Mouse (Mus musculus) limb, embryonic 10.5 days (tissue): ENCODE measurements at regions not wholly inside any gene's neighbourhood (a gene's known extent, or its start where the extent isn't known, plus 50 kb on each side); places are given as distances from the start of the nearest gene placed in this dataset.
"Not testable (repeated sequence)": the region's sequence is repeated elsewhere in the genome, so short reads cannot be mapped to it uniquely, and the experiment has no call there.

Experiments used
- DNase-seq: peaks from one replicate; pipeline ENCODE4 v3.0.0-alpha.2; 2017; ENCODE audit warnings: low spot score
- H3K27ac ChIP-seq: fragments of 300-500 bp; sonication (generic); 2 replicates; pipeline ENCODE4 v1.5.1; 2016; ENCODE audit warnings: mild to moderate bottlenecking
- H3K27me3 ChIP-seq: fragments of 300-500 bp; sonication (generic); 2 replicates; pipeline ENCODE4 v1.6.1; 2016; ENCODE audit warnings: low read depth, mild to moderate bottlenecking; ENCODE audit not compliant: poor library complexity, severe bottlenecking
- H3K36me3 ChIP-seq: fragments of 300-500 bp; sonication (generic); 2 replicates; pipeline ENCODE4 v1.6.1; 2016; ENCODE audit warnings: mild to moderate bottlenecking, moderate library complexity
- H3K4me1 ChIP-seq: fragments of 300-500 bp; sonication (generic); 2 replicates; pipeline ENCODE4 v1.6.1; 2016
- H3K4me3 ChIP-seq: fragments of 300-500 bp; sonication (generic); 2 replicates; pipeline ENCODE4 v1.5.1; 2016; ENCODE audit warnings: mild to moderate bottlenecking, moderate library complexity
- H3K9me3 ChIP-seq: fragments of 300-500 bp; sonication (generic); replicated peaks from 2 replicates; pipeline ENCODE4 v1.6.1; 2016; ENCODE audit warnings: mild to moderate bottlenecking
- WGBS: fragments of 180-500 bp; shearing (Covaris S2); methylation state at CpG from one replicate; pipeline ENCODE4 v1.1.7; 2016; 5-methylcytosine and 5-hydroxymethylcytosine counted together

DNA sequence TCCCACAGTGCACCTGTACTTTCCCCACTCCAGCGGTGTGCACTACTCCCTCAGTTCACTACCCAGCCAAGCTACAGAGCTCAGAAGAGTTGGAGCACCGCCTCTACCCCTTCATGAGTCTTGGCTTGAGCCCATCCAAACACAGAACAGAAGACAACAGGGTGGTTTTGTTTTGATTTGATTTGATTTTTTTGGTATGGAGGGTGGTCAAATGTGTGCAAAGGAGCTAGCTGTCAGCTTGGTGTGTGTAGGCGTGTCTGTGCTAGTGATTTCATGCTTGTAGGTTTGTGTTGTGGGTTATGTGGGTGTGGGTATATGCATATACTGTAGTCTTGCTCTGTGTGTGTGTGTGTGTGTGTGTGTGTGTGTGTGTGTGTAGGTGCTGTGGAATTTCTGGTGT lies 193.2 kb upstream of the Afdn start:
- WGBS: 82% methylated on average over 3 of the region's 3 CpGs
- no peaks in the 10 kb centered on the region for H3K27me3 ChIP-seq
- no peaks in the 10 kb centered on the region for H3K36me3 ChIP-seq
- no peaks in the 10 kb centered on the region for H3K9me3 ChIP-seq
- H3K4me3 ChIP-seq: no peak overlapping the region
- no peak overlapping the region; the same call in 1 of the 2 replicates for H3K27ac ChIP-seq
- DNase-seq: no peak
- no peaks in the 10 kb centered on the region for H3K4me1 ChIP-seq

DNA sequence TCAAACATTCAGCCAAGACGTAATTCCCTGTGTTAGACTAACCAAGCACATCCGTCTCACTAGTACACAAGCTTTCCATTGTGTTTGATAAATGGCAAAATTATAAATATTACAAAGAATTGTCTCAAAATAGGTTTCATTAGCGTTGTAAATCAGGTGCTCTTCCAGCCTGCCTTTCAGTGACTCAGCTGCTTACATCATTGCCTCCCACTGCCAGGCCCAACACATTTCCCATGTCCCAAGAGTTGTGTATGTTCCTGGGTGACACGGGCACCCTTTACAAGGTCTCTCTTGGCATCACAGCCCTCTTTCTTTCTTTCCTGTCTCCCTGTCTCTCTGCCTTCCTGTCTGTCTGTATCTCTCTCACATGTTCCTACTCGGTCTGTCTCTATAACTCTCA lies 189.5 kb upstream of the Afdn start:
- Histone ChIP-seq H3K4me1 (peaks cover 9% of the 10 kb centered on the region; the same call in 1 of the 2 replicates), H3K4me3 (no peak overlapping the region), H3K36me3 (no peaks in the 10 kb centered on the region), H3K27me3 (no peaks in the 10 kb centered on the region), H3K9me3 (no peaks in the 10 kb centered on the region), H3K27ac (no peak overlapping the region)
- WGBS: 83% methylated on average over 5 of the region's 5 CpGs
- no peak for DNase-seq

DNA sequence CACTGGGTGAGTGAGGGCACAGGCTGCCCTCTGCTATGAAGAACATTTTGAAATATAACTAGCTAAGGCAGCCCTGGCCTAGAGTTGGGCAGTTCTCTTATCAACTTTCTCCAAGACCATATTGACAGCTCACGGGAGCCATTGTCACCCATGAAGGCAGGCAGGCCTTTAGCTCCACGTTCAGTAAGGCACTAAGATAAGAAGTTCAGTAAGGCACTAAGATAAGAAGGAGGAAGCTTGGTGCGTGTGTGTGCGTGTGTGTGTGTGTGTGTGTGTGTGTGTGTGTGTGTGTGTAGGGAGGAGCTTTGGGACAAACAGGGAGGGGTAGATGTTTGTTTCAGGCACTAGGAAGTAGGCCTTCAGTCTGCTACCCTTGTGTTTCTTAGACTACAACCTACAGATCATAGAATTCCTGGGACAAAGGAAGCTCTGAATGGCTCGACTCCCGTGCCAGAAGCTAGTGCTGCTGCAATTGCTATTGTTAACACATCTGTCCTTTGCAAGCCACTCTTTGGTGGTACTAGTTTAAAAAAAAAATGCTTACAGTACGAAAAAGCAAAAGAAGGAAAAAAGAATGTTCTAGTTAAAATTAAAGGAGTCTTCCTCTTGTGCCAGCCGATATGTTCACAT lies 188.0 kb upstream of the Afdn start:
- no peak for DNase-seq
- Histone ChIP-seq H3K36me3 (no peaks in the 10 kb centered on the region), H3K4me3 (no peak overlapping the region), H3K27me3 (no peaks in the 10 kb centered on the region), H3K4me1 (peaks cover 9% of the 10 kb centered on the region; the same call in 1 of the 2 replicates), H3K27ac (no peak overlapping the region), H3K9me3 (no peaks in the 10 kb centered on the region)
- WGBS: 78% methylated on average over 8 of the region's 8 CpGs

DNA sequence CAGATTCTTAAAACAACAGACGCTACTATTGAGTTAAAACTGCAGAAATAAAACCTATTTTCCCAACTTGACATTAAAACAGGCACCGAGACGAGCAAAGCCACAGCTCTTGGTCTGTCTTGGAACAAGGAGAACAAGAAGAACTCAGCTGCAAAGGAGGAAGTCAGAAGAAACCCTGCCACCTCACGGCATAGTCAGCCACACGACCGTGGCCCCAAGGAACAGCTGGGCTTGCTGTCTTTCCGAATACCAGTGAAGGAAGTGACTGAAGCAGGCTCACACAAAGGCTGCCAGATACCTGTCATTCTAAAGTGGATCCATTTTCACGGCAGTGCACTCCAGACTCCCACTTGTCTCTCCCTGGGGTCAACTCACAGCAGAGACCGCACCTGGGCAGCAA lies 187.3 kb upstream of the Afdn start:
- Histone ChIP-seq H3K4me3 (no peak overlapping the region), H3K27ac (no peak overlapping the region)
- 77% methylated on average over 9 of the region's 9 CpGs for WGBS

DNA sequence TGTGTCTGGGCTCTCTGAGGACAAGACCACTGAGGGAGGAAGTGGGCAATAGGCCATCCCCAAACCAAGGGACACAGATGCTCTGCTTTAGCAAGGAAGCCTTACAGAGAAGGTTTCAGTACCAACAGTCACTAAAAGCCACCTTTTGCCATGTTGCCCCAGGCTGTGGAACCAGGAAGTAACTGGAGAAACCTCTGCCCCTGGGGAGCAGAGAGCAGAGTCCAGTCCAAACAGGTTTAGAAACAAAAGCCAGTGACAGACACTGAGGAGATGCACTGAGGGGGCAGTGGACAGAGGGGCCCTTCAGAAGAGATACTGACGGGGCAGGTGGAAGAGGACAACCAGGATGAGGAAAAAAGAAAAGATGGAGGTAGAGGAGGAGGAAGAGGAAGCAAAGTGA lies 186.2 kb upstream of the Afdn start:
- no peaks in the 10 kb centered on the region for H3K36me3 ChIP-seq

More for the DNA sequence above, 187.3 kb upstream of the Afdn start:
- H3K9me3 ChIP-seq: no peaks in the 10 kb centered on the region
- no peak for DNase-seq
- H3K36me3 ChIP-seq: no peaks in the 10 kb centered on the region
- no peaks in the 10 kb centered on the region for H3K27me3 ChIP-seq
- peaks cover 9% of the 10 kb centered on the region; the same call in 1 of the 2 replicates for H3K4me1 ChIP-seq

DNA sequence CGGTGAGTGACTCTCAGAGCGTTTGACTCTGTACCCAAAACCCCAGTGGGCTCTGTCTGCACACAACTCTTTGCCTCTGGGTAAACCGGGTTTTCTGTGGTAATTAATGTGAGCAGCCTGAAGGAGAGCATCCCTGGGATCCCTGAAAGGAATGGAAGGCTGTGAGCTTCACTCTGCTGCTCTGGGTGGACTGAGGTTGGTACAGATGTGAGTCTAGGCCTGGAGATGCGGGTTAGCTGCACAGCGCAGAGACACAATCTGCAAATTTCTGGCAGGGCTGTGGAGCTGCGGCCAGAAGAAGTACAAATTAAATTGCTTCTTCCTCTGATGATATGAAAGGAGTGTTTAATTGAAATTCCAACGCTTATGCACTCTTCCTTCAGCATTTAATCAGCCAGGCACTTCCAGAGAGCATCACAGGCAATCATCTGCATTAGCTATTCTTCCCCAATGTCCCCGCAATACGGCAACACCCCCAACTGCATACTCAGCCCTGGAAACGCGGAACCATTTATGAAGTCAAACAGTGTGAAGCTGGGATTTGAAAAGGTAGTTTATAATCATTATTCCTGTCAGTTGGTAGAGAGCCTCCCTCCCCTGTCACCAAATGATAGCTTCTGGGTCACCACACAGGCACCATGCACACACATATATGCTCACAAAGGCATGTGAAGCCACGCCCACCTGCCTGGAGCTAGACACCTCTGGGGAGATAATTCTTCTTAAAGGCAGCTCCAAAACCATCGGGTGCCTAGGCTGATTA lies 185.5 kb upstream of the Afdn start:
- Histone ChIP-seq H3K9me3 (no peaks in the 10 kb centered on the region), H3K27ac (no peak overlapping the region), H3K27me3 (no peaks in the 10 kb centered on the region), H3K4me1 (peaks cover 9% of the 10 kb centered on the region; the same call in 1 of the 2 replicates), H3K4me3 (no peak overlapping the region), H3K36me3 (no peaks in the 10 kb centered on the region)
- no peak for DNase-seq
- 78% methylated on average over 13 of the region's 13 CpGs for WGBS

More for the DNA sequence above, 186.2 kb upstream of the Afdn start:
- DNase-seq: no peak
- no peaks in the 10 kb centered on the region for H3K27me3 ChIP-seq
- H3K27ac ChIP-seq: no peak overlapping the region
- no peak overlapping the region for H3K4me3 ChIP-seq
- no peaks in the 10 kb centered on the region for H3K9me3 ChIP-seq
- H3K4me1 ChIP-seq: peaks cover 9% of the 10 kb centered on the region; the same call in 1 of the 2 replicates
- WGBS: 69% methylated on average over 1 of the region's 1 CpGs

DNA sequence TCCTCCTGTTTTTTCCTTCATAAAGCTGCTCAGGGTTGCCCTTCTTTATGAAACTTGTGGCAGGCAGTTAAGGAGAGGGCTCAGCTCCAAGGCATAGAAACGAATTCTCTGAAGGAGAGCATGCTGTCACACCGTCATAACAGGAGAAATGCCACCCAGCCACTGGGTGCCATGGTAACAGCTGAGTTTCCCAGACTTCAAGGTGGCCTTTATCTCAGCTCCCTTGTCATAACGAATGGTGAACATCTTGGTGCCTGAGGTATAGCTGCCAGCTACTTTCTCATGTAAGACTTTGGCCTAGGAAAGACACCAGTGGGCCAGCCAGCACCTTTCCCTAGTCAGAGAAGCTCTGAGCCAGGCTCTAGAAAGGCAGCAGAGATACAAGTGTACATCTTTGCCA lies 182.5 kb upstream of the Afdn start:
- no peak for DNase-seq
- Histone ChIP-seq H3K27ac (no peak overlapping the region), H3K4me1 (peaks cover 9% of the 10 kb centered on the region; the same call in 1 of the 2 replicates), H3K4me3 (no peak overlapping the region), H3K27me3 (no peaks in the 10 kb centered on the region), H3K36me3 (no peaks in the 10 kb centered on the region), H3K9me3 (no peaks in the 10 kb centered on the region)
- 89% methylated on average over 3 of the region's 3 CpGs for WGBS

DNA sequence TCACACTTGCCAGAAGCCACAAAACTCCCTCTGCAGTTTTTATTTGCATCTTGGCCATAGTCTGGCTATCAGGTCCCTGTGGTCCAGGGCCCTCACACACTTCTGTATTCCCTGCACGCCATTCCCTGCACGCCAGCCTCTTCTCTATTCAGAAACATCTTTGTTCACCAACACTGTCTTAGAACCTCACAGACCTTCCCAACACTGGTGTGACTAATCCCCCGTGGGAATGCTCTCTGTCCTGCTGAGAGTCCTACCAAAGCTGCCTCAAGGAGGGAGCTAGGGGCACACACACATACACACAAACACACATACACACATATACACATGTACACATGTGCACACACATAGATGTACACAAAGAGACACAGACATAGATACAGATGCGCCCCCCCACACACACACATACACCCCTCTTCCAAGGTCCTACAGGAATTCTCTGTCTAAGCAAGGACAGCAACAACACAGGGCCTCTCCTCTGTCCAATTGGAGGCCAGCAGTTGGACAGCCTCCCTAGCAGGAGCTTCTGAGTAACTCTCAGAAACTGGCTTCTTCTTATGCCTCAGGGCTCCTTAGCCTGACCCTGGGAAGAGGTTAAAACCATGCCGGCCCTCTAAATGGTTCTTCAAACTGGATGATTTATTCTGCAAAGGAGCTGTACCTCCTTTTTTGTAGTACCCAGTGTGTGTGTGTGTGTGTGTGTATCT lies 179.0 kb upstream of the Afdn start:
- DNase-seq: no peak
- Histone ChIP-seq H3K36me3 (no peaks in the 10 kb centered on the region), H3K9me3 (no peaks in the 10 kb centered on the region), H3K27ac (no peak overlapping the region), H3K4me1 (no peaks in the 10 kb centered on the region), H3K27me3 (no peaks in the 10 kb centered on the region), H3K4me3 (no peak overlapping the region)
- 77% methylated on average over 5 of the region's 5 CpGs for WGBS

DNA sequence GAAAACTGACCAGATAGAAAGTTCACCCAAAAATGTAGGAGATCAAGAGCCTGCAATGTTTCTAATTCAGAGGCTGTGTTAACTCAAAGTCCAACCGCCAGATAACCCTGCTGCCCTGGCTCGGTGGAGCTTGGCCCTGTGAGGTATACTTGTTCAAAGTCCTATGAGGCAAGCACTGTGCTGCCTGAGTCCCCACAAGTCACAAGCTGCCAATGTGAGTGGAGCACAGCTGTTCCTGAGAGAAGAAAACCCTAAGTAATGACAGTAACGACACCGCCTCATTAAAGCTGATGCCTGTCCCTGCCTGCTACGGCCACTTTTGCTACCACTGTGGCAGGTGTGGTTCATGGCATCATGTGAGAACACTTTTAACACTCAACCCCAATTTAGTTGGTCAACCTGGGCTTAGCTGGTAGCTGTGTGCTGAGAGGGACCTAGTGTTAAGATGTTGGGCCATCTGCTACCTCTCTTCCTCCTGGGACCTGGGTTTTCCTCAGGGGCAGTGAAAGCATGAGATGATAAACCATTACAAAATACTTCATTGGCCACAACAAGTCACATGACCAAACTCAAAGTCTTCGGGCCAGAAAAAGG lies 178.2 kb upstream of the Afdn start:
- no peaks in the 10 kb centered on the region for H3K36me3 ChIP-seq
- DNase-seq: no peak
- H3K27ac ChIP-seq: no peak overlapping the region

DNA sequence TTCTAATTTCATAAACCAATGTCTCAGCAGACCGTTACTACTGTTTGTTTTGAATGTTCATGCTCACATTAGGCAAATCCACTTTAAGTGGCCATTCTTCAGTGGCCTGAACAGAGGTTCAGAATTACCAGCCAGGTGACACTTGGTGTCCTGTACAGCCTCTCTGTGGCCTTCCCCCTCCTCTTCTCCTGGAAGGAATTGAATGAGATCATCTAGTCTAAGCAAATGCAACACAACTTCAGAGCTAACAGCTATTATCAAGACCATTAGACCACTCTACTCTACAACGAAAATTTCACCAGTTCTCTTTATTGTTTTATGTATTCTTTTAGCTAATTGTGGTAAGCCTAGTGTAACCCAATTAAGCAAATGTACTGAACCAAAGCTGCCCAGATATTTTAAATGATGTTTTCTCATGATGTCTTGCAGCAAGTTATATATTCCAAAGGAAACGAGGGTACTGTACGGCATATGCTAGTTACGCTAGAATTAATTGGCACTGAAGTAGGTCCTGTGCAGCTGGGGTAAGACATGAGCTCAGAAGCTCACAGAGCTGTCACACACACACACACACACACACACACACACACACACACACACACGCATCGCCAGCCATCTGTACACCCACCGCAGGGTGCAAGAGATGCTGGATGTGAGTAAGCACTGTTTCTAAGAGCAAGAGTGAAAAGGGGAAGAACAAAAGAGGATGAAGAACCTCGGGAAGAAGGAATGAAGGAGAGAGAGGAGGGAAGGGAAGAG lies 176.7 kb upstream of the Afdn start:
- DNase-seq: no peak
- 80% methylated on average over 9 of the region's 9 CpGs for WGBS

More for the DNA sequence above, 178.2 kb upstream of the Afdn start:
- WGBS: 73% methylated on average over 6 of the region's 6 CpGs
- no peak overlapping the region for H3K4me3 ChIP-seq
- no peaks in the 10 kb centered on the region for H3K4me1 ChIP-seq
- no peaks in the 10 kb centered on the region for H3K9me3 ChIP-seq
- no peaks in the 10 kb centered on the region for H3K27me3 ChIP-seq

DNA sequence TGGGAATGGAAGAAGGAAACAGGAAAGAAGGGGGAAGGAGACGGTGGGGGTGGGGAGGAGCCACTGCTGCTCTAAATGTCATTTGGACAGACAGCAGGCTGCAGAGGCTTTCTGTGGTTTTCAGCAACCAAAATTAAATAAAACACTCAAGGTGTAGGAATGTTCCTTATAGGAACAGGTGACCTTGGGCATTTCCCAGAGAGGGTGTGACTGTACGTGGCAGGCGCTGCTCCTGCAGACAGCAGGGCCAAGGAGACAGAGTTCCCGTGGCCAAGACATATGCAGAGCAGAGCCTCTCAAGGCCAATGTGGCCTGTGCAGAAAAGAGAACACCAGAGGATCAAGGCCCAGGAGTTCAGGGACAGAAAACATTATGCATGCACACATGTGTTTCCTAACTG lies 175.9 kb upstream of the Afdn start:
- Histone ChIP-seq H3K27ac (no peak overlapping the region), H3K27me3 (no peaks in the 10 kb centered on the region), H3K4me3 (no peak overlapping the region), H3K9me3 (no peaks in the 10 kb centered on the region), H3K36me3 (no peaks in the 10 kb centered on the region), H3K4me1 (no peaks in the 10 kb centered on the region)
- DNase-seq: no peak
- 83% methylated on average over 4 of the region's 4 CpGs for WGBS

More for the DNA sequence above, 176.7 kb upstream of the Afdn start:
- Histone ChIP-seq H3K27ac (no peak overlapping the region), H3K27me3 (no peaks in the 10 kb centered on the region), H3K4me1 (no peaks in the 10 kb centered on the region), H3K36me3 (no peaks in the 10 kb centered on the region), H3K4me3 (no peak overlapping the region), H3K9me3 (no peaks in the 10 kb centered on the region)

DNA sequence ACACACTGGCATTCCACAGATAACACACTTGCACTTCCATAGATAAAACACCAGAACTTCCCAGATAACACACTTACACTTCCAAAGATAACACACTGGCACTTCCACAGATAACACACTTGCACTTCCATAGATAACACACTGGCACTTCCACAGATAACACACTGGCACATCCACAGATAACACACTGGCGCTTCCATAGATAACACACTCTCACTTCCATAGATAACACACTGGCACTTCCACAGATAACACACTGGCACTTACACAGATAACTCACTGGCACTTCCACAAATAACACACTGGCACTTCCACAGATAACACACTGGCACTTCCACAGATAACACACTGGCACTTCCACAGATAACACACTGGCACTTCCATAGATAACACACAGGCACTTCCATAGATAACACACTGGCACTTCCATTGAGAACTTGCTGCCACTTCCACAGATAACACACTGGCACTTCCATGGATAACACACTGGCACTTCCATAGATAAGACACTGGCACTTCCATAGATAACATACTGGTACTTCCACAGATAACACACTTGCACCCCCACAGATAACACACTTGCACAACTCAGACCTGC lies 170.0 kb upstream of the Afdn start:
- H3K4me3 ChIP-seq, H3K27ac ChIP-seq, DNase-seq, H3K36me3 ChIP-seq, H3K9me3 ChIP-seq, H3K27me3 ChIP-seq, H3K4me1 ChIP-seq: not testable (repeated sequence)
- WGBS: 81% methylated on average over 1 of the region's 1 CpGs
